Mouse (Mus musculus): ENCODE results near the gene Cntrob.

The Cntrob gene

GRCm38 (mm10) chr11:69298231-69298630 lies 25.3 kb downstream of the Cntrob start:
- DNase-seq (ENCODE audit: low read depth, low spot score): no peak

GRCm38 (mm10) chr11:69297799-69298198 lies 25.8 kb downstream of the Cntrob start:
- peak; percentile 62 for DNase-seq (ENCODE audit: low read depth, low spot score)

GRCm38 (mm10) chr11:69295286-69295685 lies 28.3 kb downstream of the Cntrob start:
- DNase-seq (ENCODE audit: low read depth, low spot score): peak; percentile 69

- no peak for DNase-seq (ENCODE audit: low read depth, low spot score)
Observed at GRCm38 (mm10) chr11:69291111-69291510, 32.5 kb downstream of the Cntrob start.

GRCm38 (mm10) chr11:69277267-69277666 lies 46.3 kb downstream of the Cntrob start:
- DNase-seq (ENCODE audit: low read depth, low spot score): no peak

GRCm38 (mm10) chr11:69276081-69276480 lies 47.5 kb downstream of the Cntrob start:
- DNase-seq (ENCODE audit: low read depth, low spot score): peak; percentile 60

GRCm38 (mm10) chr11:69275650-69276049 lies 47.9 kb downstream of the Cntrob start:
- DNase-seq (ENCODE audit: low read depth, low spot score): no peak

- DNase-seq (ENCODE audit: low read depth, low spot score): peak; percentile 89
Observed at GRCm38 (mm10) chr11:69272122-69272740, 51.3 kb downstream of the Cntrob start.

GRCm38 (mm10) chr11:69269575-69269974 lies 54.0 kb downstream of the Cntrob start:
- DNase-seq (ENCODE audit: low read depth, low spot score): peak; percentile 91

- DNase-seq (ENCODE audit: low read depth, low spot score): peak; percentile 41
Observed at GRCm38 (mm10) chr11:69268100-69268499, 55.5 kb downstream of the Cntrob start.

GRCm38 (mm10) chr11:69267341-69267740 lies 56.2 kb downstream of the Cntrob start:
- peak; percentile 68 for DNase-seq (ENCODE audit: low read depth, low spot score)

- peak; percentile 96 for DNase-seq (ENCODE audit: low read depth, low spot score)
Observed at GRCm38 (mm10) chr11:69266253-69266652, 57.3 kb downstream of the Cntrob start.

- DNase-seq (ENCODE audit: low read depth, low spot score): no peak
Observed at GRCm38 (mm10) chr11:69265410-69265809, 58.2 kb downstream of the Cntrob start.

GRCm38 (mm10) chr11:69264276-69264675 lies 59.3 kb downstream of the Cntrob start:
- no peak for DNase-seq (ENCODE audit: low read depth, low spot score)

GRCm38 (mm10) chr11:69260111-69260510 lies 63.5 kb downstream of the Cntrob start:
- peak; percentile 50 for DNase-seq (ENCODE audit: low read depth, low spot score)

GRCm38 (mm10) chr11:69258287-69258686 lies 65.3 kb downstream of the Cntrob start:
- DNase-seq (ENCODE audit: low read depth, low spot score): peak; percentile 83

- peak; percentile 70 for DNase-seq (ENCODE audit: low read depth, low spot score)
Observed at GRCm38 (mm10) chr11:69257807-69258206, 65.8 kb downstream of the Cntrob start.

- no peak for DNase-seq (ENCODE audit: low read depth, low spot score)
Observed at GRCm38 (mm10) chr11:69257072-69257471, 66.5 kb downstream of the Cntrob start.

GRCm38 (mm10) chr11:69254808-69255207 lies 68.8 kb downstream of the Cntrob start:
- DNase-seq (ENCODE audit: low read depth, low spot score): no peak

- no peak for DNase-seq (ENCODE audit: low read depth, low spot score)
Observed at GRCm38 (mm10) chr11:69253131-69253530, 70.4 kb downstream of the Cntrob start.

GRCm38 (mm10) chr11:69251953-69252352 lies 71.6 kb downstream of the Cntrob start:
- no peak for DNase-seq (ENCODE audit: low read depth, low spot score)

GRCm38 (mm10) chr11:69251135-69251842 lies 72.3 kb downstream of the Cntrob start:
- DNase-seq (ENCODE audit: low read depth, low spot score): peak; percentile 26

- no peak for DNase-seq (ENCODE audit: low read depth, low spot score)
Observed at GRCm38 (mm10) chr11:69250106-69250505, 73.5 kb downstream of the Cntrob start.
